Mouse (Mus musculus) liver, adult 2 months (tissue): ENCODE results near the gene Actr1a.

ENCODE experiments used
- CTCF ChIP-seq: fragments of 200-500 bp; IDR thresholded peaks from 2 replicates; pipeline ENCODE4 v1.5.1; 2011; ENCODE audit warnings: low read depth, low read length, control low read depth
- POLR2A ChIP-seq: fragments of 200-500 bp; IDR thresholded peaks from 2 replicates; pipeline ENCODE4 v1.6.1; 2011; ENCODE audit warnings: low read length, control low read depth; ENCODE audit not compliant: insufficient read depth; ENCODE audit errors: extremely low read depth

- TF ChIP-seq POLR2A = no peak
- TF ChIP-seq CTCF = no peak
Measured at GRCm38 (mm10) chr19:46330696-46331095, 64.9 kb downstream of the Actr1a start.
